Comparison of ENCODE assay signal across 10 mouse cellular contexts in the genomic region with DNA sequence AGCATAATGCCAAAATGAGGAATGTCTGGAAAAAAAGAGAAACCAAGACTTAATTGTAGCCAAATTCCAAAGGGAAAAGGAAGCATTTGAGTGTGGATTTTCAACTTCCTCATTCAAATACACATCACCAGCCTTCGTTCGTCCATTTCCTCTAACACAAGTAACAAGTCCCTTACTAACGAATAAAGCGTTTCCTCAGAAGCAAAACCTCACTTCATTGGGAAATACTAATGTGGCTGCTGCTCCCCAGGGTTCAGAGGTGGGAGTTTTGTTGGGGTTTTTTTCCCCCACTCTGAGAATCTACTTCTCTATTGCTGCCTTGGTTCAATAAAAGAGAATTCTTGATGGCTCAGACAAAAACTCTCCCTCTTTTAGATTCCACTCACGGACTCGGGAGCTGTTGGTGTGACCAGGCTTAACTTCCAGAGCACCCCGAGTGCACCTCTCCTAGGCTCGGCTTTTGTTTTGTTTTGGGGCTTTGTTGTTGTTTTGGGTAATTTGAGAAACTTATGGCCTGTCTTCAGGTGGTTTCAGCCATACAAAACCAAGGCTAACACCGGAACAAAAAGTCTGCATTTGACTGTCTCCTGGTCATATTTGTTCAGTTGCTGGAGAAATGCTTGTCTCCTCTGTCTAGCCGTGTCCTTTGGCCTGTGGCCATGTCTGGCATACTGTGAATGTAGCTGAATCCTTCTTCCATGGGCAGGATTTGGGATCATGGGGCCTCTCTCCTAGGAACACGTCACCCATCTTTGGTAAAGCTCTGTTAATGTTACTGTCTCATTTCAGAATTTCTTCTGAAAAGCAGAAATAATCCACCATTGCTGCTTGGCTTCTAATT.
A peak's percentile ranks its signal among the peaks of the same experiment; 100 is the strongest.
DNase-seq lines count a peak whose midpoint lies in the region; ATAC-seq lines count a peak whose summit lies in the region.
"Had no signal": no experiment of that assay in that cellular context is flagged by ENCODE, and none has a peak within 500 bp of the region (broad histone marks: within the 10 kb centered on the region; RNA-seq: fewer than 3 reads in every experiment).

No protein-coding gene starts in this region.

- H3K4me2 ChIP-seq in neural tube, embryonic 15.5 days, result no peak overlapping the region
- H3K4me2 ChIP-seq: lung, embryonic 15.5 days had no signal

- WGBS in neural tube, embryonic 15.5 days, result 42% methylated on average over 11 of the region's 11 CpGs

- peak overlapping the region; percentile 60 for H3K27ac ChIP-seq in neural tube, embryonic 15.5 days (replicated peaks)
- H3K27ac ChIP-seq: lung, embryonic 15.5 days; stomach, postnatal 0 days had no signal

- H3K27me3 ChIP-seq in neural tube, embryonic 15.5 days (replicated peaks), result no peaks in the 10 kb centered on the region
- H3K27me3 ChIP-seq: lung, embryonic 15.5 days had no signal

- no peaks in the 10 kb centered on the region for H3K36me3 ChIP-seq in neural tube, embryonic 15.5 days
- H3K36me3 ChIP-seq: lung, embryonic 15.5 days had no signal

- peaks cover 2% of the 10 kb centered on the region for H3K4me1 ChIP-seq in neural tube, embryonic 15.5 days
- H3K4me1 ChIP-seq: lung, embryonic 15.5 days had no signal

- peak; percentile 82; the same call in 1 of the 2 replicates for ATAC-seq in neural tube, embryonic 15.5 days (ENCODE audit: low FRiP score)

- H3K9me3 ChIP-seq in neural tube, embryonic 15.5 days (replicated peaks), result no peaks in the 10 kb centered on the region
- H3K9me3 ChIP-seq: lung, embryonic 15.5 days had no signal

- no peak overlapping the region for H3K4me3 ChIP-seq in neural tube, embryonic 15.5 days (replicated peaks)
- H3K4me3 ChIP-seq: lung, embryonic 15.5 days had no signal

- peak; percentile 3 for DNase-seq in cerebellum, adult 9-10 months
- no peak for DNase-seq in cerebellum, adult 11 months
- DNase-seq in right cerebral cortex, adult 2 months (ENCODE audit: low spot score in 2 of 2), result peak; percentile 5 to 10
- no peak for DNase-seq in right cerebral cortex, postnatal 25 days
- DNase-seq in layer of hippocampus, postnatal 14 days (ENCODE audit: low spot score in 2 of 2), result peak; percentile 60 to 75
- no peak for DNase-seq in thymus, postnatal 10 days (ENCODE audit: low spot score in 2 of 2)
- no peak for DNase-seq in ovary, postnatal 36 days (ENCODE audit: low spot score)

- no peak overlapping the region for H3K9ac ChIP-seq in neural tube, embryonic 15.5 days (replicated peaks)
- H3K9ac ChIP-seq: lung, embryonic 15.5 days had no signal

Comparison
In these comparisons a context has a peak if more than half of its experiments do, and no peak if none do; other contexts are left out.
1. DNase-seq: peak in cerebellum, adult 9-10 months (single experiment), right cerebral cortex, adult 2 months (2 of 2) and layer of hippocampus, postnatal 14 days (2 of 2); none in cerebellum, adult 11 months (single experiment), right cerebral cortex, postnatal 25 days (single experiment), thymus, postnatal 10 days (0 of 2) and ovary, postnatal 36 days (single experiment).